In genomic region chr13:107616775-107617174, GRCm38 (mm10) we compare ENCODE assay signal across 12 mouse cellular contexts.
DNase-seq lines count a peak whose midpoint lies in the region; ATAC-seq and TF ChIP-seq lines count a peak whose summit lies in the region.
"Had no signal": no experiment of that assay in that cellular context is flagged by ENCODE, and none has a peak within 500 bp of the region (broad histone marks: within the 10 kb centered on the region; RNA-seq: fewer than 3 reads in every experiment).

No protein-coding gene starts in this region.

- H3K36me3 ChIP-seq in forebrain, embryonic 15.5 days, result no peaks in the 10 kb centered on the region
- H3K36me3 ChIP-seq in forebrain, embryonic 13.5 days (ENCODE audit: poor library complexity, severe bottlenecking), result no peaks in the 10 kb centered on the region
- H3K36me3 ChIP-seq in liver, embryonic 14.5 days (replicated peaks; ENCODE audit: control insufficient read depth, insufficient read depth, low read depth), result no peaks in the 10 kb centered on the region
- no peaks in the 10 kb centered on the region for H3K36me3 ChIP-seq in liver, embryonic 12.5 days

- no peak overlapping the region for H3K4me2 ChIP-seq in forebrain, embryonic 15.5 days (replicated peaks)
- H3K4me2 ChIP-seq in forebrain, embryonic 13.5 days, result no peak overlapping the region
- H3K4me2 ChIP-seq in liver, embryonic 14.5 days (ENCODE audit: low read depth), result no peak overlapping the region
- H3K4me2 ChIP-seq in liver, embryonic 12.5 days, result no peak overlapping the region

- peaks cover 26% of the 10 kb centered on the region for H3K4me1 ChIP-seq in forebrain, embryonic 15.5 days
- H3K4me1 ChIP-seq in forebrain, embryonic 13.5 days, result peaks cover 35% of the 10 kb centered on the region
- peaks cover 0 to 13% of the 10 kb centered on the region in 2 experiments; a peak in 3 of 4 replicates for H3K4me1 ChIP-seq in liver, embryonic 14.5 days (replicated peaks; ENCODE audit: control insufficient read depth in 2 of 2, insufficient read depth in 2 of 2, low read length in 1 of 2)
- H3K4me1 ChIP-seq in liver, embryonic 12.5 days, result peaks cover 21% of the 10 kb centered on the region

- no peak overlapping the region for H3K4me3 ChIP-seq in forebrain, embryonic 15.5 days
- no peak overlapping the region for H3K4me3 ChIP-seq in forebrain, embryonic 13.5 days
- H3K4me3 ChIP-seq in liver, embryonic 14.5 days (ENCODE audit: insufficient read depth in 1 of 2, low read depth in 2 of 2, low read length in 2 of 2), result no peak overlapping the region
- H3K4me3 ChIP-seq in liver, embryonic 12.5 days, result no peak overlapping the region
- H3K4me3 ChIP-seq: megakaryocyte, embryonic 14.5 days had no signal

- DNase-seq in liver, embryonic 14.5 days (ENCODE audit: low read depth in 3 of 3, low spot score in 3 of 3), result no peak
- DNase-seq in adipocyte (ENCODE audit: low spot score), result peak; percentile 32
- peak; percentile 48 to 53 for DNase-seq in kidney, postnatal 4 days
- no peak for DNase-seq in layer of hippocampus, postnatal 10 days (ENCODE audit: low spot score in 2 of 2)
- DNase-seq in heart, postnatal 25 days (ENCODE audit: low spot score), result no peak
- DNase-seq: gastrocnemius, postnatal 25 days; heart, postnatal 10 days had no signal

- ATAC-seq in forebrain, embryonic 15.5 days (replicated peaks), result peak; percentile 7; the same call in 1 of the 2 replicates
- ATAC-seq in forebrain, embryonic 13.5 days, result no peak
- ATAC-seq in liver, embryonic 14.5 days (ENCODE audit: insufficient read depth), result no peak
- no peak for ATAC-seq in liver, embryonic 12.5 days
- ATAC-seq: CD4-positive, CD25-positive, alpha-beta regulatory T cell, adult 4 months had no signal

- H3K9ac ChIP-seq in forebrain, embryonic 15.5 days (replicated peaks), result no peak overlapping the region
- H3K9ac ChIP-seq in forebrain, embryonic 13.5 days, result no peak overlapping the region
- no peak overlapping the region for H3K9ac ChIP-seq in liver, embryonic 14.5 days (replicated peaks)
- H3K9ac ChIP-seq in liver, embryonic 12.5 days, result no peak overlapping the region

- 72% methylated on average over 4 of the region's 4 CpGs for WGBS in forebrain, embryonic 15.5 days
- 63% methylated on average over 4 of the region's 4 CpGs for WGBS in forebrain, embryonic 13.5 days
- WGBS in liver, embryonic 14.5 days (ENCODE audit: insufficient replicate concordance), result 60% methylated on average over 4 of the region's 4 CpGs
- WGBS in liver, embryonic 12.5 days (ENCODE audit: insufficient replicate concordance), result 66% methylated on average over 4 of the region's 4 CpGs

- no peaks in the 10 kb centered on the region for H3K9me3 ChIP-seq in forebrain, embryonic 15.5 days
- H3K9me3 ChIP-seq in forebrain, embryonic 13.5 days (replicated peaks), result no peaks in the 10 kb centered on the region
- H3K9me3 ChIP-seq in liver, embryonic 14.5 days (ENCODE audit: control insufficient read depth, low read length), result no peaks in the 10 kb centered on the region
- no peaks in the 10 kb centered on the region for H3K9me3 ChIP-seq in liver, embryonic 12.5 days (replicated peaks)

- no peak for TF ChIP-seq EP300 in liver, embryonic 14.5 days (IDR thresholded peaks at IDR 0.05; ENCODE audit: low read depth)

- no peaks in the 10 kb centered on the region for H3K27me3 ChIP-seq in forebrain, embryonic 15.5 days
- H3K27me3 ChIP-seq in forebrain, embryonic 13.5 days, result no peaks in the 10 kb centered on the region
- no peaks in the 10 kb centered on the region for H3K27me3 ChIP-seq in liver, embryonic 14.5 days (ENCODE audit: control insufficient read depth, insufficient read depth, low read length)
- H3K27me3 ChIP-seq in liver, embryonic 12.5 days (replicated peaks), result no peaks in the 10 kb centered on the region
- H3K27me3 ChIP-seq: megakaryocyte, embryonic 14.5 days had no signal

- intact Hi-C loops in heart, postnatal 25 days (cut with DNase I), result no loop called here

- peak; percentile 5; the same call in 1 of the 2 replicates for TF ChIP-seq CTCF in liver, embryonic 14.5 days (IDR thresholded peaks at IDR 0.05; ENCODE audit: low read depth)

- no peak overlapping the region for H3K27ac ChIP-seq in forebrain, embryonic 15.5 days (replicated peaks)
- no peak overlapping the region for H3K27ac ChIP-seq in forebrain, embryonic 13.5 days
- H3K27ac ChIP-seq in liver, embryonic 14.5 days, result no peak overlapping the region
- H3K27ac ChIP-seq in liver, embryonic 12.5 days, result no peak overlapping the region

Comparison
In these comparisons a context has a peak if more than half of its experiments do, and no peak if none do; other contexts are left out.
1. DNase-seq: peak in adipocyte (single experiment) and kidney, postnatal 4 days (2 of 2); none in liver, embryonic 14.5 days (0 of 3), layer of hippocampus, postnatal 10 days (0 of 2) and heart, postnatal 25 days (single experiment).